Mouse (Mus musculus) T-helper 2 cell (primary cell): Measurements from ENCODE around the gene Parp3.

Experiments
- in situ Hi-C: fragments of 300-600 bp; cut with MboI, MseI; formaldehyde crosslinking; loops from one replicate; pipeline ENCODE4 v1.15.1; 2025; ENCODE audit warnings: high pct_unique_total_duplicates

Gene Parp3

GRCm38 (mm10) chr9:106475046-106475445, 1.7 kb downstream of the Parp3 start:
- in situ Hi-C loops, result no loop called here

- in situ Hi-C loops, result no loop called here
Measured at GRCm38 (mm10) chr9:106474456-106474855, 2.3 kb downstream of the Parp3 start.

GRCm38 (mm10) chr9:106473753-106474105, 3.0 kb downstream of the Parp3 start:
- in situ Hi-C loops, result no loop called here

- in situ Hi-C loops, result no loop called here
Measured at GRCm38 (mm10) chr9:106473081-106473752, 3.5 kb downstream of the Parp3 start.

GRCm38 (mm10) chr9:106472321-106472720, 4.4 kb downstream of the Parp3 start:
- in situ Hi-C loops, result no loop called here

- in situ Hi-C loops, result no loop called here
Measured at GRCm38 (mm10) chr9:106471892-106472291, 4.9 kb downstream of the Parp3 start.

GRCm38 (mm10) chr9:106470991-106471750, 5.6 kb downstream of the Parp3 start:
- in situ Hi-C loops, result no loop called here

- in situ Hi-C loops, result no loop called here
Measured at GRCm38 (mm10) chr9:106469776-106470175, 7.0 kb downstream of the Parp3 start.

GRCm38 (mm10) chr9:106469317-106469716, 7.4 kb downstream of the Parp3 start:
- in situ Hi-C loops, result no loop called here

- in situ Hi-C loops, result no loop called here
Measured at GRCm38 (mm10) chr9:106467746-106468145, 9.0 kb downstream of the Parp3 start.

GRCm38 (mm10) chr9:106466721-106467120, 10.0 kb downstream of the Parp3 start:
- in situ Hi-C loops, result no loop called here

GRCm38 (mm10) chr9:106465571-106466200, 11.1 kb downstream of the Parp3 start, which contains the start of gene Gpr62:
TSS of gene Gpr62 (minus strand) at chr9:106465938.
- in situ Hi-C loops, result no loop called here

GRCm38 (mm10) chr9:106464751-106465541, 11.8 kb downstream of the Parp3 start:
- in situ Hi-C loops, result no loop called here

GRCm38 (mm10) chr9:106463122-106464063, 13.4 kb downstream of the Parp3 start:
- in situ Hi-C loops, result no loop called here

GRCm38 (mm10) chr9:106462430-106462800, 14.3 kb downstream of the Parp3 start:
- in situ Hi-C loops, result no loop called here

GRCm38 (mm10) chr9:106461641-106462429, 14.9 kb downstream of the Parp3 start:
- in situ Hi-C loops, result no loop called here

- in situ Hi-C loops, result no loop called here
Measured at GRCm38 (mm10) chr9:106461026-106461415, 15.7 kb downstream of the Parp3 start.

GRCm38 (mm10) chr9:106460401-106461025, 16.2 kb downstream of the Parp3 start:
- in situ Hi-C loops, result no loop called here

GRCm38 (mm10) chr9:106459946-106460345, 16.8 kb downstream of the Parp3 start:
- in situ Hi-C loops, result no loop called here

GRCm38 (mm10) chr9:106457920-106458319, 18.8 kb downstream of the Parp3 start:
- in situ Hi-C loops, result no loop called here
